Mouse (Mus musculus): ENCODE results near the gene Uhmk1. TPM values are rescaled to one million over a fixed set of nuclear protein-coding genes. Genes with fewer than 3 reads are reported as not detected.

The Uhmk1 gene
- 43.0 and 50.9 TPM in 2 replicates for total RNA-seq (2015)
- total RNA-seq (2017) = 48.3 and 55.7 TPM in 2 replicates

- ATAC-seq (ENCODE audit: poor library complexity, severe bottlenecking) = peak; percentile 96
Observed at GRCm38 (mm10) chr1:170214757-170215522, at the start of gene Uhmk1. Gene Uhmk1, minus strand, starts transcription at chr1:170215397.

- ATAC-seq (ENCODE audit: poor library complexity, severe bottlenecking) = peak; percentile 100
Observed at GRCm38 (mm10) chr1:170255560-170255910, 40.3 kb upstream of the Uhmk1 start.

- ATAC-seq (ENCODE audit: poor library complexity, severe bottlenecking) = no peak
Observed at GRCm38 (mm10) chr1:170254893-170255559, 39.8 kb upstream of the Uhmk1 start.

GRCm38 (mm10) chr1:170245016-170245415 is 29.8 kb upstream of the Uhmk1 start:
- no peak for ATAC-seq (ENCODE audit: poor library complexity, severe bottlenecking)

- peak; percentile 80 for ATAC-seq (ENCODE audit: poor library complexity, severe bottlenecking)
Observed at GRCm38 (mm10) chr1:170232688-170233087, 17.5 kb upstream of the Uhmk1 start, which contains the start of gene Sh2d1b2. Gene Sh2d1b2, plus strand, starts transcription at chr1:170232749.

- no peak for ATAC-seq (ENCODE audit: poor library complexity, severe bottlenecking)
Observed at GRCm38 (mm10) chr1:170223276-170223675, 8.1 kb upstream of the Uhmk1 start.

GRCm38 (mm10) chr1:170220351-170220750 is 5.2 kb upstream of the Uhmk1 start:
- no peak for ATAC-seq (ENCODE audit: poor library complexity, severe bottlenecking)

GRCm38 (mm10) chr1:170218091-170218884 is 3.1 kb upstream of the Uhmk1 start:
- ATAC-seq (ENCODE audit: poor library complexity, severe bottlenecking) = peak; percentile 69

- no peak for ATAC-seq (ENCODE audit: poor library complexity, severe bottlenecking)
Observed at GRCm38 (mm10) chr1:170215590-170215989, 393 bp upstream of the Uhmk1 start.

GRCm38 (mm10) chr1:170214383-170214756 is 827 bp downstream of the Uhmk1 start:
- ATAC-seq (ENCODE audit: poor library complexity, severe bottlenecking) = no peak

GRCm38 (mm10) chr1:170213181-170213879 is 1.9 kb downstream of the Uhmk1 start:
- no peak for ATAC-seq (ENCODE audit: poor library complexity, severe bottlenecking)

- no peak for ATAC-seq (ENCODE audit: poor library complexity, severe bottlenecking)
Observed at GRCm38 (mm10) chr1:170206395-170206794, 8.8 kb downstream of the Uhmk1 start.

GRCm38 (mm10) chr1:170200379-170200778 is 14.8 kb downstream of the Uhmk1 start:
- peak; percentile 64; the same call in 1 of the 2 replicates for ATAC-seq (ENCODE audit: poor library complexity, severe bottlenecking)

GRCm38 (mm10) chr1:170196211-170196610 is 19.0 kb downstream of the Uhmk1 start:
- no peak for ATAC-seq (ENCODE audit: poor library complexity, severe bottlenecking)

GRCm38 (mm10) chr1:170191925-170192324 is 23.3 kb downstream of the Uhmk1 start:
- ATAC-seq (ENCODE audit: poor library complexity, severe bottlenecking) = no peak

GRCm38 (mm10) chr1:170190225-170190624 is 25.0 kb downstream of the Uhmk1 start:
- ATAC-seq (ENCODE audit: poor library complexity, severe bottlenecking) = no peak

- ATAC-seq (ENCODE audit: poor library complexity, severe bottlenecking) = no peak
Observed at GRCm38 (mm10) chr1:170188601-170189000, 26.6 kb downstream of the Uhmk1 start.

GRCm38 (mm10) chr1:170186531-170186930 is 28.7 kb downstream of the Uhmk1 start:
- ATAC-seq (ENCODE audit: poor library complexity, severe bottlenecking) = no peak

GRCm38 (mm10) chr1:170185137-170185536 is 30.1 kb downstream of the Uhmk1 start:
- ATAC-seq (ENCODE audit: poor library complexity, severe bottlenecking) = no peak

- ATAC-seq (ENCODE audit: poor library complexity, severe bottlenecking) = no peak
Observed at GRCm38 (mm10) chr1:170182706-170183105, 32.5 kb downstream of the Uhmk1 start.

Data from megakaryocyte, adult 5-6 weeks (primary cell).